Mouse (Mus musculus) stomach, postnatal 0 days (tissue): ENCODE results near the gene Cyp39a1. TPM values are rescaled to one million over a fixed set of nuclear protein-coding genes. Genes with fewer than 3 reads are reported as not detected.
A peak's percentile ranks its signal among the peaks of the same experiment; 100 is the strongest.

Experiments
- ATAC-seq: fragments of 200-750 bp; cut with Nextera tagmentation; 2 replicates; pipeline ENCODE4 v1.8.0; 2017; ENCODE audit not compliant: low FRiP score, low TSS enrichment
- DNase-seq: peaks from one replicate; pipeline ENCODE4 v3.0.0-alpha.2; 2016; ENCODE audit warnings: low spot score
- H3K27ac ChIP-seq: fragments of 300-500 bp; sonication (generic); replicated peaks from 2 replicates; pipeline ENCODE4 v1.5.1; 2014; ENCODE audit warnings: mild to moderate bottlenecking, control low read depth
- H3K27me3 ChIP-seq: fragments of 300-500 bp; sonication (generic); 2 replicates; pipeline ENCODE4 v1.6.1; 2014; ENCODE audit warnings: low read length; ENCODE audit not compliant: control insufficient read depth, insufficient read depth
- H3K36me3 ChIP-seq: fragments of 300-500 bp; sonication (generic); 2 replicates; pipeline ENCODE4 v1.6.1; 2014; ENCODE audit warnings: low read length, mixed read lengths; ENCODE audit not compliant: control insufficient read depth, insufficient read depth
- H3K4me1 ChIP-seq: fragments of 300-500 bp; sonication (generic); replicated peaks from 2 replicates; pipeline ENCODE4 v1.6.1; 2014; ENCODE audit warnings: antibody characterized with exemption; ENCODE audit not compliant: control insufficient read depth, insufficient read depth
- H3K4me2 ChIP-seq: fragments of 300-500 bp; sonication (generic); replicated peaks from 2 replicates; pipeline ENCODE4 v1.6.1; 2014; ENCODE audit warnings: low read depth, mild to moderate bottlenecking, control low read depth, moderate library complexity
- H3K4me3 ChIP-seq: fragments of 300-500 bp; sonication (generic); 2 replicates; pipeline ENCODE4 v1.5.1; 2014; ENCODE audit warnings: low read depth, low read length, control low read depth
- H3K9ac ChIP-seq: fragments of 300-500 bp; sonication (generic); 2 replicates; pipeline ENCODE4 v1.6.1; 2014; ENCODE audit warnings: mild to moderate bottlenecking, low read length, control low read depth, mixed read lengths
- H3K9me3 ChIP-seq: fragments of 300-500 bp; sonication (generic); 2 replicates; pipeline ENCODE4 v1.6.1; 2016; ENCODE audit warnings: low read length; ENCODE audit not compliant: control insufficient read depth
- CTCF ChIP-seq: IDR thresholded peaks from 2 replicates; pipeline ENCODE4 v1.5.1; 2016; ENCODE audit warnings: antibody characterized with exemption, low read depth, mild to moderate bottlenecking, moderate library complexity
- EP300 ChIP-seq: optimal IDR thresholded peaks from 2 replicates; pipeline ENCODE3; 2016; ENCODE audit warnings: antibody characterized with exemption
- WGBS: fragments of 180-500 bp; shearing (Covaris S2); extraction: QIAGEN DNeasy Blood & Tissue Kit; methylation state at CpG from one replicate; pipeline ENCODE4 v1.1.7; 2014; 5-methylcytosine and 5-hydroxymethylcytosine counted together
- polyA plus RNA-seq: library from polyadenylated mRNA; unstranded; fragments of >200 nt; fragmentation: Nextera tagmentation; extraction: Ambion mirVana; gene quantifications from 2 replicates; pipeline ENCODE4 v1.2.1, GENCODE M21; 2015

The Cyp39a1 gene
- polyA plus RNA-seq, 1 experiment from 2014 or later: 14.0 TPM

- no peaks in the 10 kb centered on the region for H3K27me3 ChIP-seq
- H3K9me3 ChIP-seq: no peaks in the 10 kb centered on the region
- no peaks in the 10 kb centered on the region for H3K4me1 ChIP-seq
- WGBS: 96% methylated on average over 3 of the region's 3 CpGs
- H3K4me2 ChIP-seq: no peak overlapping the region
- H3K36me3 ChIP-seq: no peaks in the 10 kb centered on the region
- no peak for DNase-seq
- no peak overlapping the region for H3K9ac ChIP-seq
- no peak overlapping the region for H3K27ac ChIP-seq
- H3K4me3 ChIP-seq: no peak overlapping the region
- ATAC-seq: no peak
- no peak for TF ChIP-seq EP300
- no peak for TF ChIP-seq CTCF
Measured at GRCm38 (mm10) chr17:43791751-43792150, 124.5 kb downstream of the Cyp39a1 start.

GRCm38 (mm10) chr17:43794731-43795280 lies 127.6 kb downstream of the Cyp39a1 start:
- Histone ChIP-seq H3K27me3 (no peaks in the 10 kb centered on the region), H3K4me2 (no peak overlapping the region), H3K36me3 (no peaks in the 10 kb centered on the region), H3K9ac (no peak overlapping the region), H3K4me3 (no peak overlapping the region), H3K9me3 (no peaks in the 10 kb centered on the region), H3K27ac (no peak overlapping the region), H3K4me1 (no peaks in the 10 kb centered on the region)
- DNase-seq: no peak
- TF ChIP-seq CTCF: 0 out of 2 replicates have a peak, but pooled peaks have one; percentile 5
- TF ChIP-seq EP300: no peak
- no peak for ATAC-seq
- 65% methylated on average over 1 of the region's 1 CpGs for WGBS

Other genes starting within 250 kb of the Cyp39a1 start
- 0.04 and 0.34 TPM in 2 replicates for gene Mep1a, start 164.6 kb upstream of the Cyp39a1 start, polyA plus RNA-seq
- not detected in 2 replicates for gene Ankrd66, start 123.8 kb upstream of the Cyp39a1 start, polyA plus RNA-seq
- gene Pla2g7, start 99.3 kb upstream of the Cyp39a1 start, polyA plus RNA-seq: 9.1 and 9.6 TPM in 2 replicates
- gene Tdrd6, start 37.1 kb upstream of the Cyp39a1 start, polyA plus RNA-seq: 0.08 TPM in 1 of 2 replicates, not detected in the other
- 5.9 and 7.5 TPM in 2 replicates for gene Slc25a27, start 211 bp upstream of the Cyp39a1 start, polyA plus RNA-seq
- 11.0 and 12.5 TPM in 2 replicates for gene Rcan2, start 133.9 kb downstream of the Cyp39a1 start, polyA plus RNA-seq